Mouse (Mus musculus) liver, adult 2 months (tissue): ENCODE data around the gene Rack1. TPM values are rescaled to one million over a fixed set of nuclear protein-coding genes. Genes with fewer than 3 reads are reported as not detected.
A peak's percentile ranks its signal among the peaks of the same experiment; 100 is the strongest.
"Not testable (repeated sequence)": the region's sequence is repeated elsewhere in the genome, so short reads cannot be mapped to it uniquely, and the experiment has no call there.

ENCODE experiments used
- DNase-seq: peaks from one replicate; pipeline ENCODE4 v3.0.0-alpha.2; 2011; ENCODE audit warnings: low read depth, low spot score; ENCODE audit errors: extremely low read depth
- H3K27ac ChIP-seq: fragments of 200-500 bp; replicated peaks from 2 replicates; pipeline ENCODE4 v1.5.1; 2012; ENCODE audit warnings: low read depth, mild to moderate bottlenecking, control low read depth, inconsistent platforms, low read length; ENCODE audit not compliant: insufficient read depth
- H3K27me3 ChIP-seq: fragments of 200-500 bp; 2 replicates; pipeline ENCODE4 v1.6.1; 2012; ENCODE audit warnings: mild to moderate bottlenecking, moderate library complexity, low read length, inconsistent platforms; ENCODE audit not compliant: control insufficient read depth, insufficient read depth
- H3K36me3 ChIP-seq: fragments of 200-500 bp; 2 replicates; pipeline ENCODE4 v1.6.1; 2012; ENCODE audit warnings: low read length, inconsistent platforms; ENCODE audit not compliant: control insufficient read depth, insufficient read depth
- H3K4me1 ChIP-seq: fragments of 200-500 bp; 2 replicates; pipeline ENCODE4 v1.6.1; 2011; ENCODE audit warnings: low read length; ENCODE audit not compliant: control insufficient read depth, insufficient read depth
- H3K4me3 ChIP-seq: fragments of 200-500 bp; 2 replicates; pipeline ENCODE4 v1.5.1; 2011; ENCODE audit warnings: low read depth, mild to moderate bottlenecking, control low read depth, low read length, moderate library complexity; ENCODE audit not compliant: insufficient read depth
- H3K79me2 ChIP-seq: fragments of 200-500 bp; 2 replicates; pipeline ENCODE4 v1.6.1; 2012; ENCODE audit warnings: inconsistent platforms, mild to moderate bottlenecking, low read length, moderate library complexity; ENCODE audit not compliant: control insufficient read depth, insufficient read depth
- H3K9ac ChIP-seq: fragments of 200-500 bp; 2 replicates; pipeline ENCODE4 v1.6.1; 2012; ENCODE audit warnings: low read depth, mild to moderate bottlenecking, control low read depth, inconsistent platforms, low read length
- CTCF ChIP-seq: fragments of 200-500 bp; IDR thresholded peaks from 2 replicates; pipeline ENCODE4 v1.5.1; 2011; ENCODE audit warnings: low read depth, low read length, control low read depth
- POLR2A ChIP-seq: fragments of 200-500 bp; IDR thresholded peaks from 2 replicates; pipeline ENCODE4 v1.6.1; 2011; ENCODE audit warnings: low read length, control low read depth; ENCODE audit not compliant: insufficient read depth; ENCODE audit errors: extremely low read depth
- WGBS: fragments of 180-500 bp; shearing (Covaris S2); methylation state at CpG from one replicate; pipeline ENCODE4 v1.1.7; 2018; 5-methylcytosine and 5-hydroxymethylcytosine counted together
- polyA plus RNA-seq: library from polyadenylated mRNA; depleted of rRNA; stranded (reverse); fragments of >200 nt; gene quantifications from 2 replicates; pipeline ENCODE4 v1.2.3, GENCODE M21; 2012
- total RNA-seq: library from RNA; depleted of rRNA; stranded (reverse); fragments of >200 nt; gene quantifications from 2 replicates; pipeline ENCODE4 v1.2.3, GENCODE M21; 2014

Rack1 gene
- total and polyA plus RNA-seq, 2 experiments: 507 to 687 TPM

GRCm38 (mm10) chr11:48824311-48824830 is 24.2 kb downstream of the Rack1 start:
- no peak overlapping the region for H3K9ac ChIP-seq
- TF ChIP-seq CTCF (no peak), POLR2A (no peak)
- H3K79me2 ChIP-seq: no peaks in the 10 kb centered on the region
- no peaks in the 10 kb centered on the region for H3K36me3 ChIP-seq
- no peak for DNase-seq
- no peak overlapping the region for H3K27ac ChIP-seq
- H3K27me3 ChIP-seq: no peaks in the 10 kb centered on the region
- H3K4me1 ChIP-seq: peaks cover 13% of the 10 kb centered on the region
- H3K4me3 ChIP-seq: no peak overlapping the region
- WGBS: 43% methylated on average over 22 of the region's 22 CpGs

- 3% methylated on average over 63 of the region's 92 CpGs for WGBS
- H3K27ac ChIP-seq: 0 out of 2 replicates have a peak within 1 kb of the TSS, but pooled peaks have one; percentile 42
- DNase-seq: not testable (repeated sequence)
Observed at GRCm38 (mm10) chr11:48825979-48826751, 26.0 kb downstream of the Rack1 start, which contains the start of the genes Trim7 and Gm12184. Gene Trim7 (plus strand): TSS chr11:48826140. Gene Gm12184 (minus strand): TSS chr11:48826655.

GRCm38 (mm10) chr11:48826752-48827096 is 26.6 kb downstream of the Rack1 start:
- Histone ChIP-seq H3K27ac (no peak overlapping the region), H3K9ac (peak overlapping the region; percentile 44), H3K79me2 (no peaks in the 10 kb centered on the region), H3K4me1 (peaks cover 8% of the 10 kb centered on the region), H3K4me3 (peak overlapping the region; percentile 48), H3K27me3 (no peaks in the 10 kb centered on the region), H3K36me3 (no peaks in the 10 kb centered on the region)
- TF ChIP-seq CTCF (no peak), POLR2A (no peak)
- 4% methylated on average over 6 of the region's 6 CpGs for WGBS
- DNase-seq: no peak

More at GRCm38 (mm10) chr11:48825979-48826751, 26.0 kb downstream of the Rack1 start, which contains the start of the genes Trim7 and Gm12184:
- H3K27me3 ChIP-seq, H3K79me2 ChIP-seq, H3K36me3 ChIP-seq, H3K4me1 ChIP-seq: not testable (repeated sequence)
- Histone ChIP-seq H3K4me3 (peak within 1 kb of the TSS; percentile 52), H3K9ac (peak within 1 kb of the TSS; percentile 76)

DNA sequence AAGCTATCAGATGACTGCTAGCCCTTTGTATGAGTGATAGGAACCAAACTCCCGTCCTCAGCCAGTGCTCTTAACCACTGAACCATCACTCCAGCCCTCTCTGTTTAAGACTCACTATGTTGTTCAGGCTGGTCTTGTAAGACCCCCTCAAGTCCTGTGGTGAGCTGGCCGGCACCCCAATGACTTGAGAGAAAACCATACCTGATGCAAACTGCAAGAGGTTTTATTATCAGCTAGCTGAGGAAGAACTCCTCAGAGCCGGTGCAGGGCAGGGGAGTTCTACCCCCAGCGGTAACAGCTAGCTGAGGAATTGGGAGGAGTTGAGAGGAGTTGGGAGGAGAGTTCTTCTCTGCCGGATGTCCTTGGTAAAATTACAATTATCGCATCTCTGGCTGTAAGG is 27.8 kb downstream of the Rack1 start:
- 90% methylated on average over 6 of the region's 6 CpGs for WGBS
- Histone ChIP-seq H3K4me3 (no peak overlapping the region), H3K36me3 (no peaks in the 10 kb centered on the region), H3K9ac (no peak overlapping the region), H3K27ac (no peak overlapping the region), H3K27me3 (no peaks in the 10 kb centered on the region), H3K4me1 (peaks cover 8% of the 10 kb centered on the region), H3K79me2 (no peaks in the 10 kb centered on the region)
- no peak for DNase-seq
- TF ChIP-seq CTCF (no peak), POLR2A (no peak)

- no peaks in the 10 kb centered on the region for H3K79me2 ChIP-seq
- no peak overlapping the region for H3K9ac ChIP-seq
- no peaks in the 10 kb centered on the region for H3K27me3 ChIP-seq
- 64% methylated on average over 2 of the region's 2 CpGs for WGBS
- 0 out of 2 replicates have a peak, but pooled peaks cover 1% of the 10 kb centered on the region for H3K4me1 ChIP-seq
- no peak overlapping the region for H3K4me3 ChIP-seq
- DNase-seq: no peak
- no peak overlapping the region for H3K27ac ChIP-seq
- TF ChIP-seq CTCF (no peak), POLR2A (no peak)
- no peaks in the 10 kb centered on the region for H3K36me3 ChIP-seq
Observed at GRCm38 (mm10) chr11:48830279-48830678, 30.1 kb downstream of the Rack1 start.

GRCm38 (mm10) chr11:48831273-48831672 is 31.1 kb downstream of the Rack1 start:
- TF ChIP-seq POLR2A (no peak), CTCF (no peak)
- Histone ChIP-seq H3K27ac (no peak overlapping the region), H3K27me3 (no peaks in the 10 kb centered on the region), H3K4me1 (peaks cover 4% of the 10 kb centered on the region; the same call in 1 of the 2 replicates), H3K79me2 (no peaks in the 10 kb centered on the region), H3K36me3 (no peaks in the 10 kb centered on the region), H3K4me3 (no peak overlapping the region), H3K9ac (no peak overlapping the region)
- no peak for DNase-seq
- 76% methylated on average over 2 of the region's 2 CpGs for WGBS
